Mouse (Mus musculus) midbrain, embryonic 12.5 days (tissue): ENCODE data around the gene Ids. TPM values are rescaled to one million over a fixed set of nuclear protein-coding genes. Genes with fewer than 3 reads are reported as not detected.
A peak's percentile ranks its signal among the peaks of the same experiment; 100 is the strongest.
"Not testable (repeated sequence)": the region's sequence is repeated elsewhere in the genome, so short reads cannot be mapped to it uniquely, and the experiment has no call there.

Source experiments
- ATAC-seq: fragments of 200-750 bp; cut with Nextera tagmentation; 2 replicates; pipeline ENCODE4 v1.8.0; 2017; ENCODE audit warnings: low read depth, moderate TSS enrichment, moderate library complexity; ENCODE audit not compliant: low FRiP score
- H3K27ac ChIP-seq: fragments of 300-500 bp; sonication (generic); replicated peaks from 2 replicates; pipeline ENCODE4 v1.5.1; 2016; ENCODE audit warnings: mild to moderate bottlenecking
- H3K27me3 ChIP-seq: fragments of 300-500 bp; sonication (generic); 2 replicates; pipeline ENCODE4 v1.6.1; 2016; ENCODE audit warnings: mild to moderate bottlenecking
- H3K36me3 ChIP-seq: fragments of 300-500 bp; sonication (generic); 2 replicates; pipeline ENCODE4 v1.6.1; 2016
- H3K4me1 ChIP-seq: fragments of 300-500 bp; sonication (generic); 2 replicates; pipeline ENCODE4 v1.6.1; 2016
- H3K4me2 ChIP-seq: fragments of 300-500 bp; sonication (generic); replicated peaks from 2 replicates; pipeline ENCODE4 v1.6.1; 2016; ENCODE audit warnings: mild to moderate bottlenecking, moderate library complexity
- H3K4me3 ChIP-seq: fragments of 300-500 bp; sonication (generic); 2 replicates; pipeline ENCODE4 v1.5.1; 2016; ENCODE audit warnings: mild to moderate bottlenecking
- H3K9ac ChIP-seq: fragments of 300-500 bp; sonication (generic); replicated peaks from 2 replicates; pipeline ENCODE4 v1.6.1; 2016; ENCODE audit warnings: mild to moderate bottlenecking, moderate library complexity
- H3K9me3 ChIP-seq: fragments of 300-500 bp; sonication (generic); 2 replicates; pipeline ENCODE4 v1.6.1; 2016; ENCODE audit warnings: mild to moderate bottlenecking
- WGBS: fragments of 180-500 bp; shearing (Covaris S2); methylation state at CpG from one replicate; pipeline ENCODE4 v1.1.7; 2016; 5-methylcytosine and 5-hydroxymethylcytosine counted together
- polyA plus RNA-seq: library from polyadenylated mRNA; unstranded; fragments of >200 nt; fragmentation: Nextera tagmentation; extraction: Ambion mirVana; gene quantifications from 2 replicates; pipeline ENCODE4 v1.2.1, GENCODE M21; 2016

Ids gene
- polyA plus RNA-seq: 4.8 and 5.8 TPM in 2 replicates

GRCm38 (mm10) chrX:70364661-70365613, at the start of gene Ids:
Gene Ids, minus strand, starts transcription at chrX:70365084.
- peak within 1 kb of the TSS; percentile 56 for H3K9ac ChIP-seq

GRCm38 (mm10) chrX:70392636-70393035, 27.8 kb upstream of the Ids start:
- ATAC-seq, H3K27me3 ChIP-seq: not testable (repeated sequence)

More at GRCm38 (mm10) chrX:70364661-70365613, at the start of gene Ids:
- H3K9me3 ChIP-seq: no peaks in the 10 kb centered on the region
- 0 out of 2 replicates have a peak, but pooled peaks cover 7% of the 10 kb centered on the region for H3K36me3 ChIP-seq
- peak; percentile 97 for ATAC-seq
- peak within 1 kb of the TSS; percentile 55 for H3K4me3 ChIP-seq
- peak within 1 kb of the TSS; percentile 50 for H3K27ac ChIP-seq
- WGBS: 25% methylated on average over 31 of the region's 45 CpGs
- peak within 1 kb of the TSS; percentile 47 for H3K4me2 ChIP-seq
- no peaks in the 10 kb centered on the region for H3K27me3 ChIP-seq
- no peaks in the 10 kb centered on the region for H3K4me1 ChIP-seq

DNA sequence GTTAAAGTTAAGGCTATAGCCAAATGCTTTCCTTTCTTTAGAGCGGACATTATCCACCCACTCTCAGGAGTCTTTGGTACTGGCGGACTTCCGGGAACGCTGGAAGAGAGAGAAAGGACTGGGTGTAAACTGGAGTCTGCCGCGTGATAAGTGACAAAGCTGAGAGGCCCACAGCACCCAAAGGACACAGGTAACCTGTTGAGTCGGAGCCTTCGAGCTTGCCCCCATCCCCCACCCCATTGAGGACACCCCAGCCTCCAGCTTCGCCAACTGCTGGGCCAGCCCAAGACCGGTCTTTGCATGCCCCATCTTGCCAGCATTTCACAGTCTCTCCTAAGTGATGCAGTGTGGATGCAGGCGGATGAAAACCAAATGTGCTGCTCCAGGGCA, 21.1 kb upstream of the Ids start:
- H3K4me2 ChIP-seq: peak overlapping the region; percentile 53

More at GRCm38 (mm10) chrX:70392636-70393035, 27.8 kb upstream of the Ids start:
- H3K9ac ChIP-seq, H3K4me2 ChIP-seq, H3K27ac ChIP-seq, H3K36me3 ChIP-seq, H3K4me1 ChIP-seq, H3K9me3 ChIP-seq, H3K4me3 ChIP-seq: not testable (repeated sequence)

DNA sequence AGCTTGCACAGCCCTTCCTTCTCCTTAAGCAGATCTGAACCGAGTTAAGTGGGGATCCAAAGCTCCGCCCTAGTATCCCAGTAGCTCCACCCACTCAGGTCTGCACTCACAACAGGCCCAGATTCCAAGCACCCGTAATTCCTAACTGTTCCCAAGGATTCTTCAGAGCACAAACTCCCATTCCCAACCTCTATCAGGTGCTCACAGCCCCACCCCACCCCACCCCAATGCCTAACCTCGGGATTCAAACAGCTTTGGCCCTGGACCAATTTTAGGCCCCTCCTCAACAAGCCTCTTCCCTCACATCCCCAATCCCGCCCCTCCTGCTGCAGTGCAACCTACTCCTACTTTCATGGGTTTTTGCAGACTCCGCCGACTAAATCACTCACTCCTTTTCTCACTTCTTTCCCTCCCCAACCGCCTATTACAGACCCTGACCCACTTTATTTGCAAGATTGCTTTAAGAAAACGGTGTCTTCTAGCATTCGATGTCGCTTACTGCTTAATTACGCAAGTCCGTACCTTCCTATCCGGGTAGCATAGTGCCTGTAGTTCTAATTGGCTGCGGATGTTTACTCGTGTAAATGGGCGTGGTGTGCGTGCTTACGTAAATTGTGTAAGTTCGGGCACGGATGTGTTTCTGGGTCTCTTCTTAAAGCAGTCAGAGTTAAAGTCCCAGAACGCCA, 20.5 kb upstream of the Ids start, which contains the start of gene 1110012L19Rik:
1110012L19Rik (plus strand) TSS at position 602 of the 686 bp plus-strand sequence.
- no peaks in the 10 kb centered on the region for H3K9me3 ChIP-seq
- peak within 1 kb of the TSS; percentile 53 for H3K4me2 ChIP-seq
- peak within 1 kb of the TSS; percentile 54 for H3K4me3 ChIP-seq
- H3K9ac ChIP-seq: peak within 1 kb of the TSS; percentile 57
- peak within 1 kb of the TSS; percentile 56 for H3K27ac ChIP-seq
- peak; percentile 94 for ATAC-seq
- H3K36me3 ChIP-seq: 0 out of 2 replicates have a peak, but pooled peaks cover 5% of the 10 kb centered on the region
- 19% methylated on average over 22 of the region's 22 CpGs for WGBS
- H3K27me3 ChIP-seq: no peaks in the 10 kb centered on the region
- H3K4me1 ChIP-seq: no peaks in the 10 kb centered on the region

More for the DNA sequence above, 21.1 kb upstream of the Ids start:
- peak; percentile 56 for ATAC-seq
- 14% methylated on average over 11 of the region's 11 CpGs for WGBS
- peak overlapping the region; percentile 56; the same call in 1 of the 2 replicates for H3K27ac ChIP-seq
- H3K9me3 ChIP-seq: no peaks in the 10 kb centered on the region
- H3K9ac ChIP-seq: peak overlapping the region; percentile 57
- H3K27me3 ChIP-seq: no peaks in the 10 kb centered on the region
- peak overlapping the region; percentile 54 for H3K4me3 ChIP-seq
- 0 out of 2 replicates have a peak, but pooled peaks cover 5% of the 10 kb centered on the region for H3K36me3 ChIP-seq
- no peaks in the 10 kb centered on the region for H3K4me1 ChIP-seq

- 59% methylated on average over 3 of the region's 3 CpGs for WGBS
These were observed 20.0 kb upstream of the Ids start for GRCm38 (mm10) chrX:70384917-70385275.

DNA sequence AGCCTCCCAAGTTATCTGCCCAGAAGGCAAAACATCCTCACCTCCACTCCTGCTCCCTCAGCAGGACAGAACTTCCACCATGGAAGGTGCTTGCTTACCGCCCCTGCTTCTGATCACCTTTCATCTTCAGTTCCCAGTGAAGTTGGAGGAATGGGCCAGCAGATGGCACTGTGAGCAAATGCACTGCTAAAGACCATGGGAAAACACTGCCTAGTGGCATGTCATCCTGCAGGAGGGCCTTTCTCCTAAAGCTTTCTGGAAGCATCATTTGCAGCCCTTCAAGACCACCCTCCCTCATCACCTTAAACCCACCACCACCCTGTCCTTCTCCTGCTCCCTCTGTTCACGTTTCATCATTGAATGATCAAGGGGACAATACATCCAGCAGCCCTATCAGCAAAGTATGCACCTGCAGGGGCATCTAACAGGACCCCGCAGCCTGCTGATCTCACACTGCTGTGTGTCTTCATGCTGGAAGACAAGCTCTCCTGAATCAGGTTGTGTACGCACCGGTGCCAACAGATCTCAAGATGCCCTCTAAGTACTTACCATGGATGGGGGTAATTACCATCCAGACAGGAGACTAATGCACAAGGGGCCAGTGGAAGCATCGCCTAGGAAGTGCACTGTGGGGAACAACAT, 9.7 kb upstream of the Ids start:
- not testable (repeated sequence) for H3K27ac ChIP-seq, H3K9me3 ChIP-seq, H3K36me3 ChIP-seq, H3K4me1 ChIP-seq, H3K4me3 ChIP-seq, H3K4me2 ChIP-seq, H3K27me3 ChIP-seq, H3K9ac ChIP-seq
- peak; percentile 54; the same call in 1 of the 2 replicates for ATAC-seq
- WGBS: 67% methylated on average over 4 of the region's 6 CpGs

More at GRCm38 (mm10) chrX:70384917-70385275, 20.0 kb upstream of the Ids start:
- Histone ChIP-seq H3K4me3 (peak overlapping the region; percentile 54), H3K27me3 (no peaks in the 10 kb centered on the region), H3K27ac (peak overlapping the region; percentile 56; the same call in 1 of the 2 replicates), H3K36me3 (0 out of 2 replicates have a peak, but pooled peaks cover 5% of the 10 kb centered on the region), H3K9me3 (no peaks in the 10 kb centered on the region), H3K4me1 (no peaks in the 10 kb centered on the region), H3K4me2 (peak overlapping the region; percentile 53), H3K9ac (0 out of 2 replicates have a peak overlapping the region, but pooled peaks have one; percentile 57)
- no peak for ATAC-seq

DNA sequence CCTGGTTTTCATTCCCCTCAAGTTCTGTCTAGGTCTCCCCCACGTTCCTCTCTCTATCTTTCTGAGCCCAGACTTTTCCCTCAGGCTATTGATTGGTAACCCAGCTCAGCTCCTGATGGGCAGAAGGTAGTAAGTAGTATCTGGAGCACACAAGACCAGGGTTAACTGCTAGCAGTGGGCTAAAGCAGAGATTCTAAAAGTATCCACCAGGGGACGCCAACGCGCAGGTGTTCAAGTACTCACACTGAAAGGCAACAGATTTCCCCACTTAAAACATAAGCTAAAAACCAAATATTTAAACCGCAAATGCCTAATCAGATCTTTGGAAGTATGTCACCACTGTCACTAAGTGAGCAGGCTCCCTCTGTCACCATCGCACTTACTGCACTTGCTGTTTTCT, 4.9 kb upstream of the Ids start:
- not testable (repeated sequence) for ATAC-seq, H3K9ac ChIP-seq, H3K4me1 ChIP-seq, H3K4me3 ChIP-seq, H3K27me3 ChIP-seq, H3K4me2 ChIP-seq, H3K36me3 ChIP-seq, H3K9me3 ChIP-seq, H3K27ac ChIP-seq
- WGBS: 28% methylated on average over 2 of the region's 6 CpGs

GRCm38 (mm10) chrX:70364202-70364601, 682 bp downstream of the Ids start:
- H3K9ac ChIP-seq: peak overlapping the region; percentile 56; the same call in 1 of the 2 replicates
- no peaks in the 10 kb centered on the region for H3K9me3 ChIP-seq
- no peak overlapping the region for H3K27ac ChIP-seq
- H3K4me1 ChIP-seq: no peaks in the 10 kb centered on the region
- WGBS: 72% methylated on average over 1 of the region's 1 CpGs
- H3K4me3 ChIP-seq: peak overlapping the region; percentile 55
- H3K27me3 ChIP-seq: no peaks in the 10 kb centered on the region
- 0 out of 2 replicates have a peak, but pooled peaks cover 7% of the 10 kb centered on the region for H3K36me3 ChIP-seq
- peak overlapping the region; percentile 47 for H3K4me2 ChIP-seq
- 0 out of 2 replicates have a peak, but pooled peaks have one; percentile 42 for ATAC-seq

GRCm38 (mm10) chrX:70363446-70363845, 1.4 kb downstream of the Ids start:
- Histone ChIP-seq H3K4me1 (no peaks in the 10 kb centered on the region), H3K9me3 (no peaks in the 10 kb centered on the region), H3K9ac (no peak overlapping the region), H3K27me3 (no peaks in the 10 kb centered on the region), H3K4me3 (peak overlapping the region; percentile 55), H3K36me3 (0 out of 2 replicates have a peak, but pooled peaks cover 7% of the 10 kb centered on the region), H3K4me2 (peak overlapping the region; percentile 47), H3K27ac (no peak overlapping the region)
- WGBS: 86% methylated on average over 5 of the region's 5 CpGs
- ATAC-seq: no peak

GRCm38 (mm10) chrX:70362985-70363384, 1.9 kb downstream of the Ids start:
- H3K4me1 ChIP-seq: no peaks in the 10 kb centered on the region
- H3K4me3 ChIP-seq: no peak overlapping the region
- ATAC-seq: no peak
- no peaks in the 10 kb centered on the region for H3K27me3 ChIP-seq
- 86% methylated on average over 7 of the region's 7 CpGs for WGBS
- H3K9ac ChIP-seq: no peak overlapping the region
- H3K9me3 ChIP-seq: no peaks in the 10 kb centered on the region
- no peak overlapping the region for H3K27ac ChIP-seq
- H3K36me3 ChIP-seq: 0 out of 2 replicates have a peak, but pooled peaks cover 7% of the 10 kb centered on the region
- H3K4me2 ChIP-seq: peak overlapping the region; percentile 47; the same call in 1 of the 2 replicates

- no peaks in the 10 kb centered on the region for H3K9me3 ChIP-seq
- no peak overlapping the region for H3K27ac ChIP-seq
- no peaks in the 10 kb centered on the region for H3K27me3 ChIP-seq
- ATAC-seq: peak; percentile 80
- 30% methylated on average over 6 of the region's 6 CpGs for WGBS
- no peak overlapping the region for H3K4me2 ChIP-seq
- H3K4me1 ChIP-seq: no peaks in the 10 kb centered on the region
- H3K4me3 ChIP-seq: no peak overlapping the region
- H3K9ac ChIP-seq: no peak overlapping the region
- H3K36me3 ChIP-seq: no peaks in the 10 kb centered on the region
These were observed 34.6 kb downstream of the Ids start for GRCm38 (mm10) chrX:70330202-70330843.
